Mouse (Mus musculus) myocyte (in vitro differentiated cells): ENCODE measurements at regions not wholly inside any gene's neighbourhood (a gene's known extent, or its start where the extent isn't known, plus 50 kb on each side); places are given as distances from the start of the nearest gene placed in this dataset.

Source experiments
- H3K27me3 ChIP-seq: one replicate; pipeline ENCODE4 v1.6.1; 2011; ENCODE audit not compliant: control insufficient read depth, insufficient read depth, insufficient read length
- H3K36me3 ChIP-seq: one replicate; pipeline ENCODE4 v1.6.1; 2011; ENCODE audit not compliant: control insufficient read depth, insufficient read depth
- H3K4me2 ChIP-seq: one replicate; pipeline ENCODE4 v1.6.1; 2011; ENCODE audit warnings: low read depth, control low read depth
- H3K4me3 ChIP-seq: one replicate; pipeline ENCODE4 v1.5.1; 2011; ENCODE audit warnings: mild to moderate bottlenecking, control low read depth, moderate library complexity
- H3K79me2 ChIP-seq: one replicate; pipeline ENCODE4 v1.6.1; 2011; ENCODE audit not compliant: control insufficient read depth, insufficient read depth
- H3ac ChIP-seq: one replicate; pipeline ENCODE4 v1.6.1; 2011; ENCODE audit not compliant: control insufficient read depth, insufficient read length
- CEBPB ChIP-seq: IDR thresholded peaks from 2 replicates; pipeline ENCODE4 v1.6.1; 2011; ENCODE audit warnings: mild to moderate bottlenecking, moderate library complexity; ENCODE audit not compliant: poor library complexity, insufficient read depth, severe bottlenecking
- E2F4 ChIP-seq: IDR thresholded peaks from one replicate; pipeline ENCODE4 v1.6.1; 2011; ENCODE audit warnings: mild to moderate bottlenecking, control low read depth, moderate library complexity; ENCODE audit not compliant: insufficient read depth
- MAX ChIP-seq: IDR thresholded peaks from one replicate; pipeline ENCODE4 v1.6.1; 2011; ENCODE audit warnings: low read depth, mild to moderate bottlenecking, control low read depth
- MYOD1 ChIP-seq, 3 experiments: IDR thresholded peaks; one replicate each; pipeline ENCODE4 v1.6.1; 2011; ENCODE audit warnings: control low read depth in 2 of 3, low read depth in 2 of 3, mild to moderate bottlenecking in 2 of 3, moderate library complexity in 1 of 3; ENCODE audit not compliant: insufficient read length in 2 of 3, control insufficient read depth in 1 of 3
- MYOG ChIP-seq, 3 experiments: IDR thresholded peaks; one replicate each; pipeline ENCODE4 v1.6.1; 2011; ENCODE audit warnings: control low read depth in 2 of 3, low read depth in 2 of 3, mild to moderate bottlenecking in 2 of 3; ENCODE audit not compliant: insufficient read length in 2 of 3, control insufficient read depth in 1 of 3, insufficient read depth in 1 of 3
- POLR2A ChIP-seq: IDR thresholded peaks from one replicate; pipeline ENCODE4 v1.6.1; 2011; ENCODE audit warnings: low read depth, mild to moderate bottlenecking, control low read depth, moderate library complexity; ENCODE audit not compliant: insufficient read length
- POLR2AphosphoS2 ChIP-seq: IDR thresholded peaks from one replicate; pipeline ENCODE4 v1.6.1; 2011; ENCODE audit warnings: low read depth, control low read depth; ENCODE audit not compliant: insufficient read length
- REST ChIP-seq: IDR thresholded peaks from one replicate; pipeline ENCODE4 v1.6.1; 2011; ENCODE audit warnings: mild to moderate bottlenecking, control low read depth, moderate library complexity; ENCODE audit not compliant: insufficient read depth, insufficient read length
- SRF ChIP-seq: IDR thresholded peaks from one replicate; pipeline ENCODE4 v1.6.1; 2011; ENCODE audit warnings: low read depth; ENCODE audit not compliant: control insufficient read depth, insufficient read length
- TCF12 ChIP-seq: IDR thresholded peaks from one replicate; pipeline ENCODE4 v1.6.1; 2011; ENCODE audit warnings: mild to moderate bottlenecking, control low read depth; ENCODE audit not compliant: poor library complexity, insufficient read depth, severe bottlenecking
- TCF3 ChIP-seq: IDR thresholded peaks from one replicate; pipeline ENCODE4 v1.6.1; 2011; ENCODE audit warnings: low read depth, control low read depth; ENCODE audit not compliant: insufficient read length
- USF1 ChIP-seq: IDR thresholded peaks from one replicate; pipeline ENCODE4 v1.6.1; 2011; ENCODE audit warnings: low read depth, mild to moderate bottlenecking, control low read depth, moderate library complexity

GRCm38 (mm10) chr8:113916649-113917048, 68.1 kb upstream of the Adamts18 start:
- Histone ChIP-seq H3K4me3 (no peak overlapping the region), H3K79me2 (no peaks in the 10 kb centered on the region), H3K36me3 (no peaks in the 10 kb centered on the region), H3K27me3 (no peaks in the 10 kb centered on the region), H3ac (no peak overlapping the region), H3K4me2 (no peak overlapping the region)
- TF ChIP-seq MAX: no peak
- TF ChIP-seq E2F4: no peak
- no peak for TF ChIP-seq USF1
- no peak for TF ChIP-seq MYOG (IDR thresholded peaks at IDR 0.05; ENCODE audit: control insufficient read depth in 1 of 3, insufficient read depth in 1 of 3, insufficient read length in 2 of 3, low read depth in 2 of 3)
- no peak for TF ChIP-seq MYOD1 (IDR thresholded peaks at IDR 0.05; ENCODE audit: control insufficient read depth in 1 of 3, insufficient read length in 2 of 3, low read depth in 2 of 3)
- no peak for TF ChIP-seq REST
- TF ChIP-seq POLR2A: no peak
- TF ChIP-seq CEBPB: no peak
- no peak for TF ChIP-seq SRF
- no peak for TF ChIP-seq TCF12
- TF ChIP-seq TCF3: no peak
- TF ChIP-seq POLR2AphosphoS2: no peak

GRCm38 (mm10) chr8:113917197-113917596, 68.7 kb upstream of the Adamts18 start:
- no peaks in the 10 kb centered on the region for H3K36me3 ChIP-seq
- no peak overlapping the region for H3ac ChIP-seq
- no peaks in the 10 kb centered on the region for H3K27me3 ChIP-seq
- H3K79me2 ChIP-seq: no peaks in the 10 kb centered on the region
- no peak for TF ChIP-seq TCF3
- TF ChIP-seq REST: no peak
- no peak for TF ChIP-seq POLR2A
- TF ChIP-seq POLR2AphosphoS2: no peak
- TF ChIP-seq TCF12: no peak
- no peak for TF ChIP-seq SRF
- no peak for TF ChIP-seq MYOG (IDR thresholded peaks at IDR 0.05; ENCODE audit: control insufficient read depth in 1 of 3, insufficient read depth in 1 of 3, insufficient read length in 2 of 3, low read depth in 2 of 3)
- no peak for TF ChIP-seq USF1
- TF ChIP-seq MAX: no peak
- TF ChIP-seq E2F4: no peak
- no peak for TF ChIP-seq MYOD1 (IDR thresholded peaks at IDR 0.05; ENCODE audit: control insufficient read depth in 1 of 3, insufficient read length in 2 of 3, low read depth in 2 of 3)
- no peak for TF ChIP-seq CEBPB
- H3K4me2 ChIP-seq: no peak overlapping the region
- H3K4me3 ChIP-seq: no peak overlapping the region

- H3ac ChIP-seq: no peak overlapping the region
- H3K4me2 ChIP-seq: no peak overlapping the region
- no peaks in the 10 kb centered on the region for H3K36me3 ChIP-seq
- H3K4me3 ChIP-seq: no peak overlapping the region
- H3K27me3 ChIP-seq: no peaks in the 10 kb centered on the region
- no peaks in the 10 kb centered on the region for H3K79me2 ChIP-seq
- TF ChIP-seq USF1 (no peak), MAX (no peak), TCF12 (no peak), E2F4 (no peak), REST (no peak), POLR2AphosphoS2 (no peak), MYOD1 (IDR thresholded peaks at IDR 0.05; ENCODE audit: control insufficient read depth in 1 of 3, insufficient read length in 2 of 3, low read depth in 2 of 3) (no peak), CEBPB (no peak), SRF (no peak), POLR2A (no peak), TCF3 (no peak), MYOG (IDR thresholded peaks at IDR 0.05; ENCODE audit: control insufficient read depth in 1 of 3, insufficient read depth in 1 of 3, insufficient read length in 2 of 3, low read depth in 2 of 3) (no peak)
Observed at GRCm38 (mm10) chr8:113920306-113920705, 71.8 kb upstream of the Adamts18 start.

- H3K27me3 ChIP-seq: no peaks in the 10 kb centered on the region
- H3ac ChIP-seq: no peak overlapping the region
- no peak overlapping the region for H3K4me3 ChIP-seq
- TF ChIP-seq CEBPB (no peak), MYOG (IDR thresholded peaks at IDR 0.05; ENCODE audit: control insufficient read depth in 1 of 3, insufficient read depth in 1 of 3, insufficient read length in 2 of 3, low read depth in 2 of 3) (no peak), POLR2A (no peak), POLR2AphosphoS2 (no peak), REST (no peak), MYOD1 (IDR thresholded peaks at IDR 0.05; ENCODE audit: control insufficient read depth in 1 of 3, insufficient read length in 2 of 3, low read depth in 2 of 3) (no peak), TCF12 (no peak), SRF (no peak), USF1 (no peak), MAX (no peak), E2F4 (no peak), TCF3 (no peak)
- no peaks in the 10 kb centered on the region for H3K36me3 ChIP-seq
- H3K79me2 ChIP-seq: no peaks in the 10 kb centered on the region
- H3K4me2 ChIP-seq: no peak overlapping the region
Observed at GRCm38 (mm10) chr8:113923381-113923780, 74.8 kb upstream of the Adamts18 start.

GRCm38 (mm10) chr8:113953721-113954120, 105.2 kb upstream of the Adamts18 start:
- H3K4me3 ChIP-seq: no peak overlapping the region
- no peak overlapping the region for H3K4me2 ChIP-seq
- no peaks in the 10 kb centered on the region for H3K27me3 ChIP-seq
- no peaks in the 10 kb centered on the region for H3K36me3 ChIP-seq
- TF ChIP-seq MYOD1 (IDR thresholded peaks at IDR 0.05; ENCODE audit: control insufficient read depth in 1 of 3, insufficient read length in 2 of 3, low read depth in 2 of 3): no peak
- no peak for TF ChIP-seq TCF12
- no peak for TF ChIP-seq POLR2A
- no peak for TF ChIP-seq E2F4
- TF ChIP-seq POLR2AphosphoS2: no peak
- TF ChIP-seq CEBPB: no peak
- no peak for TF ChIP-seq MAX
- no peak for TF ChIP-seq SRF
- no peak for TF ChIP-seq REST
- no peak overlapping the region for H3ac ChIP-seq
- no peaks in the 10 kb centered on the region for H3K79me2 ChIP-seq
